Comparison of ENCODE assay signal across 12 mouse cellular contexts in the genomic region with DNA sequence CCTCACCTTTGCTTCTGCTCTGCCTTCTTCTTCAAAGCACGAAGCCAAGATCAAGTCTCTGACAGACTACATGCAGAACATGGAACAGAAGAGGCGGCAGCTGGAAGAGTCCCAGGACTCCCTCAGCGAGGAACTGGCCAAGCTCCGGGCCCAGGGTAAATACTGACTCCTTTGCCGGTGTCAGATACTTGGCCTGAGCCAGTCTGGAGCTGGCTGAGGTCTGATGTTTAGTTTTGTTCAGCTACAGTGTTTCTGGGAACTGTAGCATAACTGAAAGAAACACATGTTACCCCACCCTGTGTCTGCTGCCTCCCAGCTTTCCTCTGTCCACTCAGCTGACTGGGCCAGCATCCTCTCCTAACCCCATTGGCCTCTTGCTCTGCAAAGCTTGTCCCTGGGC. TPM values are rescaled to one million over a fixed set of nuclear protein-coding genes. Genes with fewer than 3 reads are reported as not detected.
DNase-seq lines count a peak whose midpoint lies in the region; TF ChIP-seq lines count a peak whose summit lies in the region.
"Had no signal": no experiment of that assay in that cellular context is flagged by ENCODE, and none has a peak within 500 bp of the region (broad histone marks: within the 10 kb centered on the region; RNA-seq: fewer than 3 reads in every experiment).

No protein-coding gene starts in this region.

- H3K27ac ChIP-seq in layer of hippocampus, adult 2 months: peak overlapping the region; percentile 36; the same call in 1 of the 2 replicates
- H3K27ac ChIP-seq: forebrain, embryonic 10.5 days; hindbrain, embryonic 12.5 days; liver, embryonic 13.5 days; midbrain, embryonic 13.5 days had no signal

- no peak overlapping the region for H3K4me3 ChIP-seq in layer of hippocampus, adult 2 months
- H3K4me3 ChIP-seq: forebrain, embryonic 10.5 days; hindbrain, embryonic 12.5 days; liver, embryonic 13.5 days; midbrain, embryonic 13.5 days had no signal

- no peak for TF ChIP-seq CTCF in layer of hippocampus, adult 2 months (conservative IDR thresholded peaks at IDR 0.05)

- DNase-seq in layer of hippocampus, adult 2 months (ENCODE audit: low spot score in 2 of 2): no peak
- DNase-seq in layer of hippocampus, postnatal 25 days (ENCODE audit: extremely low spot score in 1 of 2, low spot score in 1 of 2): no peak
- DNase-seq in brain, adult 2 months (ENCODE audit: low read depth, low spot score): peak; percentile 78
- peak; percentile 82 for DNase-seq in cerebellum, adult 11-12 months
- peak; percentile 75 for DNase-seq in lung, postnatal 10 days
- no peak for DNase-seq in retina, embryonic 14.5 days (ENCODE audit: low spot score)
- no peak for DNase-seq in spleen, postnatal 10 days (ENCODE audit: low spot score in 2 of 2)
- DNase-seq: liver, embryonic 13.5 days had no signal

RNA-seq across cellular contexts. Expression of a gene that starts 48.4 kb away (rescaled TPM):
- 1 to 10 TPM; 3.9 to 4.0 TPM for total RNA-seq in layer of hippocampus, adult 2 months (2021)
- 1 to 10 TPM; 4.2 to 4.3 TPM for total RNA-seq in layer of hippocampus, postnatal 25 days (2021)
- total RNA-seq: gastrocnemius, adult 18-20 months had no signal

Comparison
In these comparisons a context has a peak if more than half of its experiments do, and no peak if none do; other contexts are left out.
1. DNase-seq: peak in brain, adult 2 months (single experiment), cerebellum, adult 11-12 months (single experiment) and lung, postnatal 10 days (single experiment); none in layer of hippocampus, adult 2 months (0 of 2), layer of hippocampus, postnatal 25 days (0 of 2), retina, embryonic 14.5 days (single experiment) and spleen, postnatal 10 days (0 of 2).